Mouse (Mus musculus): ENCODE results near the gene Rai14.

Gene Rai14

GRCm38 (mm10) chr15:10645101-10645500, 69.3 kb downstream of the Rai14 start:
- DNase-seq, result no peak

- DNase-seq, result no peak
Observed at GRCm38 (mm10) chr15:10643819-10644218, 70.6 kb downstream of the Rai14 start.

GRCm38 (mm10) chr15:10643224-10643623, 71.2 kb downstream of the Rai14 start:
- no peak for DNase-seq

GRCm38 (mm10) chr15:10642419-10642818, 72.0 kb downstream of the Rai14 start:
- no peak for DNase-seq

- no peak for DNase-seq
Observed at GRCm38 (mm10) chr15:10640721-10641120, 73.7 kb downstream of the Rai14 start.

- DNase-seq, result no peak
Observed at GRCm38 (mm10) chr15:10637251-10637793, 77.1 kb downstream of the Rai14 start.

- no peak for DNase-seq
Observed at GRCm38 (mm10) chr15:10636844-10637243, 77.6 kb downstream of the Rai14 start.

GRCm38 (mm10) chr15:10635121-10635520, 79.3 kb downstream of the Rai14 start:
- peak; percentile 8 for DNase-seq

GRCm38 (mm10) chr15:10634176-10634575, 80.2 kb downstream of the Rai14 start:
- DNase-seq, result no peak

- no peak for DNase-seq
Observed at GRCm38 (mm10) chr15:10633381-10633780, 81.0 kb downstream of the Rai14 start.

- no peak for DNase-seq
Observed at GRCm38 (mm10) chr15:10632581-10632980, 81.8 kb downstream of the Rai14 start.

- no peak for DNase-seq
Observed at GRCm38 (mm10) chr15:10632060-10632459, 82.4 kb downstream of the Rai14 start.

GRCm38 (mm10) chr15:10631541-10631940, 82.9 kb downstream of the Rai14 start:
- no peak for DNase-seq

GRCm38 (mm10) chr15:10628980-10629346, 85.5 kb downstream of the Rai14 start:
- DNase-seq, result no peak

- DNase-seq, result no peak
Observed at GRCm38 (mm10) chr15:10628131-10628979, 86.1 kb downstream of the Rai14 start.

GRCm38 (mm10) chr15:10623571-10624227, 90.7 kb downstream of the Rai14 start:
- peak; percentile 23 for DNase-seq

GRCm38 (mm10) chr15:10621194-10621593, 93.2 kb downstream of the Rai14 start:
- no peak for DNase-seq

- no peak for DNase-seq
Observed at GRCm38 (mm10) chr15:10619678-10620077, 94.7 kb downstream of the Rai14 start.

- no peak for DNase-seq
Observed at GRCm38 (mm10) chr15:10618276-10618675, 96.1 kb downstream of the Rai14 start.

- DNase-seq, result peak; percentile 56
Observed at GRCm38 (mm10) chr15:10616001-10616400, 98.4 kb downstream of the Rai14 start.

- no peak for DNase-seq
Observed at GRCm38 (mm10) chr15:10611040-10611439, 103.4 kb downstream of the Rai14 start.

- no peak for DNase-seq
Observed at GRCm38 (mm10) chr15:10609107-10609506, 105.3 kb downstream of the Rai14 start.

GRCm38 (mm10) chr15:10608508-10609098, 105.8 kb downstream of the Rai14 start:
- DNase-seq, result no peak

- peak; percentile 31 for DNase-seq
Observed at GRCm38 (mm10) chr15:10599413-10599812, 115.0 kb downstream of the Rai14 start.
